Mouse (Mus musculus): ENCODE results near the gene Qrsl1. TPM values are rescaled to one million over a fixed set of nuclear protein-coding genes. Genes with fewer than 3 reads are reported as not detected.
A peak's percentile ranks its signal among the peaks of the same experiment; 100 is the strongest.

The Qrsl1 gene
- total and polyA plus RNA-seq, 3 experiments = 41.8 to 49.5 (median 46.8) TPM

DNA sequence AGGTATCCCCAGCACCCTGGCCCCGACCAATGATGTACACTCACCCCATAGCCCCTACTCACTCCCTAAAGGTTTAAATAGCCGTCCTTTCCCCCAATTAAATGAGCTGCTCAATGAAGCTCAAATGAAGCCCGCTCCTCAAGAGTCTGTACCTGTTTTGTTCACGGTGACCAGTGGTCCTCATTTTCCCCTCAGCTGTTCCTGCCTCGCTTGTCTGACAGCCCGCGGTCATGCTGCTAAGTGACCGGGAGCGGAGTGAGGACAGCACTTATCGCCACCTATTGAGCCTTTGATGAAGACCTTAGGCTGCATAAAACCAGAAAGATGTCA, 72.9 kb downstream of the Qrsl1 start:
- H3K4me3 ChIP-seq (replicated peaks in 1 of 3; ENCODE audit: low read depth in 2 of 3, low read length in 2 of 3, poor library complexity in 1 of 3) = no peak overlapping the region
- peaks cover 5 to 27% of the 10 kb centered on the region in 2 experiments for H3K36me3 ChIP-seq (replicated peaks in 1 of 2; ENCODE audit: control insufficient read depth in 1 of 2, insufficient read depth in 1 of 2, low read length in 1 of 2)
- no peak for TF ChIP-seq TBP (conservative IDR thresholded peaks at IDR 0.05; ENCODE audit: low read depth, low read length)
- TF ChIP-seq BHLHE40 (IDR thresholded peaks at IDR 0.05; ENCODE audit: low read depth, low read length) = no peak
- no peak for TF ChIP-seq SIN3A (IDR thresholded peaks at IDR 0.05; ENCODE audit: low read length)
- TF ChIP-seq ZC3H11A (IDR thresholded peaks at IDR 0.05; ENCODE audit: low read depth, low read length) = no peak
- no peak for TF ChIP-seq ZKSCAN1 (IDR thresholded peaks at IDR 0.05; ENCODE audit: borderline replicate concordance, low read depth, low read length)
- no peak for TF ChIP-seq ETS1 (conservative IDR thresholded peaks at IDR 0.05; ENCODE audit: low read depth, low read length)
- TF ChIP-seq POLR2A (IDR thresholded peaks at IDR 0.05; ENCODE audit: low read depth, low read length) = no peak
- TF ChIP-seq ZMIZ1 (IDR thresholded peaks at IDR 0.05; ENCODE audit: low read depth, low read length) = no peak
- TF ChIP-seq MXI1 (IDR thresholded peaks at IDR 0.05; ENCODE audit: low read depth, low read length) = no peak
- no peak for TF ChIP-seq USF1 (IDR thresholded peaks at IDR 0.05; ENCODE audit: low read depth, low read length)
- no peak for TF ChIP-seq NELFE (IDR thresholded peaks at IDR 0.05; ENCODE audit: low read depth, low read length)
- TF ChIP-seq GABPA (IDR thresholded peaks at IDR 0.05; ENCODE audit: insufficient replicate concordance, low read depth, low read length) = no peak
- no peak for TF ChIP-seq SMC3 (IDR thresholded peaks at IDR 0.05; ENCODE audit: low read depth, low read length)
- no peak for TF ChIP-seq MAFK (IDR thresholded peaks at IDR 0.05; ENCODE audit: insufficient replicate concordance, low read length)
- TF ChIP-seq HCFC1 (IDR thresholded peaks at IDR 0.05; ENCODE audit: low read depth, low read length) = no peak
- no peak for TF ChIP-seq CHD1 (IDR thresholded peaks at IDR 0.05; ENCODE audit: low read depth, low read length)
- no peak for TF ChIP-seq E2F4 (IDR thresholded peaks at IDR 0.05; ENCODE audit: insufficient replicate concordance, low read depth, low read length)
- DNase-seq (ENCODE audit: extremely low read depth) = no peak
- H3K9me3 ChIP-seq (replicated peaks; ENCODE audit: low read length) = peaks cover 13% of the 10 kb centered on the region
- H3K79me2 ChIP-seq (replicated peaks; ENCODE audit: control insufficient read depth, extremely low read depth, insufficient read depth, poor library complexity, severe bottlenecking) = no peaks in the 10 kb centered on the region
- no peak overlapping the region for H3K9ac ChIP-seq (ENCODE audit: insufficient read depth, low read depth)
- dilution Hi-C loops (cut with MboI; ENCODE audit: extremely low pct_ligation_motif_present, extremely low pct_unique_long_range_greater_than_20kb, low sequenced_read_pairs) (no loop called here), in situ Hi-C loops (cut with MboI; ENCODE audit: low pct_ligation_motif_present, low pct_unique_long_range_greater_than_20kb, low sequenced_read_pairs) (loop anchor here (5.0 to 10.0 kb wide), 2 partner anchors 89 to 244 kb away; no protein-coding TSS in a partner anchor)
- H3K4me1 ChIP-seq (ENCODE audit: control insufficient read depth in 1 of 2, insufficient read depth in 2 of 2) = peaks cover 20 to 58% of the 10 kb centered on the region in 2 experiments
- no peak overlapping the region for H3K4me2 ChIP-seq (ENCODE audit: insufficient read depth, low read depth, poor library complexity, severe bottlenecking)
- no peaks in the 10 kb centered on the region for H3K27me3 ChIP-seq (replicated peaks)
- H3K27ac ChIP-seq (ENCODE audit: insufficient read depth, low read depth) = peak overlapping the region; percentile 38

DNA sequence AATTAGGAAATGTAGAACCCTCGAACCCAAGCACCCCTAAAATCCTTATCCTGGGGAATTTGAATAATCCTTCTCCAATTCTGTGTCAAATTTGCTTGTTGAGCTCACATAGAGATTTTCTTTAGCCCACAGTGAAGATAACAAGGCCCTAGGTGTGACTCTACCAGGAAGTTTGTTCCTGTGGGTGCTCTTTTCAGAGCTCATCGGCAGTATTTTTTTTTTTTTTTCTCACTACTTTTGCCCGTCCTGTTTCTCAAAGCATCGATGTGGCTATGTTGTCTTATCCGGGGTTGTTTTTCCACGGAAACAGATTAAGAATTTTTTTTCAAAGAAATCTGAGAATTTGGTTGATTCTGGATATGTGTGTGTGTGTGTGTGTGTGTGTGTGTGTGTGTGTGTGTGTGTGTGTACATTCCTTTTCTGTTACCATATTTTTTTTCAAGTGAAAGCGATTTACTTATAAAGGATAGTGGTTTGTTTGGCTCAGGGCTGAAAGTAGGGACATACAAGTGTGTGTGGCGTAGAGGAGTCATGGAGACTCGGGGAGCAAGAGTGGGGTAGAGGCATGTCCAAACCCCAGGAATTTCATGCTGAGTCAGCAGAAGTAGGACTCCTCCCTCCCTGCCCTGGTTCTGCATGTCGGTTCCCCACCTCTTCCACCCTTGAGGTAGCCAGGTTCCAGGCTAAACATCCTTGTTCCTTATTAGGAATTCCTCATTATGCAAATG, 73.4 kb downstream of the Qrsl1 start:
- peaks cover 13% of the 10 kb centered on the region for H3K9me3 ChIP-seq (replicated peaks; ENCODE audit: low read length)
- dilution Hi-C loops (cut with MboI; ENCODE audit: extremely low pct_ligation_motif_present, extremely low pct_unique_long_range_greater_than_20kb, low sequenced_read_pairs) (no loop called here), in situ Hi-C loops (cut with MboI; ENCODE audit: low pct_ligation_motif_present, low pct_unique_long_range_greater_than_20kb, low sequenced_read_pairs) (loop anchor here (5.0 to 10.0 kb wide), 2 partner anchors 89 to 243 kb away; no protein-coding TSS in a partner anchor)
- no peaks in the 10 kb centered on the region for H3K79me2 ChIP-seq (replicated peaks; ENCODE audit: control insufficient read depth, extremely low read depth, insufficient read depth, poor library complexity, severe bottlenecking)
- TF ChIP-seq MAFK (IDR thresholded peaks at IDR 0.05; ENCODE audit: insufficient replicate concordance, low read length) (peak; percentile 96), ETS1 (conservative IDR thresholded peaks at IDR 0.05; ENCODE audit: low read depth, low read length) (0 out of 2 replicates have a peak, but pooled peaks have one; percentile 7), ZNF384 (IDR thresholded peaks at IDR 0.05; ENCODE audit: low read depth, low read length) (peak; percentile 81), RAD21 (IDR thresholded peaks at IDR 0.05; ENCODE audit: low read depth, low read length) (no peak)
- H3K36me3 ChIP-seq (replicated peaks in 1 of 2; ENCODE audit: control insufficient read depth in 1 of 2, insufficient read depth in 1 of 2, low read length in 1 of 2) = peaks cover 5 to 23% of the 10 kb centered on the region in 2 experiments
- H3K27ac ChIP-seq (ENCODE audit: insufficient read depth, low read depth) = peak overlapping the region; percentile 81
- H3K4me1 ChIP-seq (ENCODE audit: control insufficient read depth in 1 of 2, insufficient read depth in 2 of 2) = peaks cover 23 to 63% of the 10 kb centered on the region in 2 experiments
- H3K27me3 ChIP-seq (replicated peaks) = no peaks in the 10 kb centered on the region
- DNase-seq (ENCODE audit: extremely low read depth) = no peak
- peak overlapping the region in 1 of 3 experiments; percentile 45 for H3K4me3 ChIP-seq (replicated peaks in 1 of 3; ENCODE audit: low read depth in 2 of 3, low read length in 2 of 3, poor library complexity in 1 of 3)
- no peak overlapping the region for H3K9ac ChIP-seq (ENCODE audit: insufficient read depth, low read depth)
- no peak overlapping the region for H3K4me2 ChIP-seq (ENCODE audit: insufficient read depth, low read depth, poor library complexity, severe bottlenecking)

Measured in CH12.LX (cell line).